Mouse (Mus musculus): ENCODE results near the gene Als2. TPM values are rescaled to one million over a fixed set of nuclear protein-coding genes. Genes with fewer than 3 reads are reported as not detected.

Als2 gene
- polyA plus RNA-seq, 1 experiment from 2014 or later = 10.3 TPM

DNA sequence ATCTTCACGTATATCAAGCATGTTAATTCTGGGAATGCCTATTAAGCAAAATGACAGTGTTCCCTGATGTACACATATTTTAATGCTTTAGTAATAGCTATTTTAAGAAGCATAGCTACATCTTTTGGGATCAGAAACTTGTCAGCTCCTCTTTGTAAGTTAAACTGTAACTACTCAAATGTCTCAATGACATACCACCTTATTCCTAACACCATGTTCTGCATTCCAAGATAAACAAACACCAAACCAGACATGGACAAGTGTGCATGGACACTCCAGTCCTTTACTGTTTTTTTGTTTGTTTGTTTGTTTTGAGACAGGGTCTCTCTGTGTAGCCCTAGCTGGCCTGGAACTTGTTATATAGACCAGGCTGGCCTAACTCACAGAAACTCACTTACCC is 28.7 kb downstream of the Als2 start:
- no peak overlapping the region for H3K9ac ChIP-seq
- no peaks in the 10 kb centered on the region for H3K27me3 ChIP-seq (replicated peaks)
- no peaks in the 10 kb centered on the region for H3K4me1 ChIP-seq
- no peak overlapping the region for H3K4me2 ChIP-seq
- no peak for ATAC-seq
- H3K27ac ChIP-seq = no peak overlapping the region
- no peaks in the 10 kb centered on the region for H3K9me3 ChIP-seq (replicated peaks)
- H3K4me3 ChIP-seq = no peak overlapping the region
- peaks cover 21% of the 10 kb centered on the region for H3K36me3 ChIP-seq
- WGBS (ENCODE audit: insufficient replicate concordance) = 87% methylated on average over 1 of the region's 1 CpGs

DNA sequence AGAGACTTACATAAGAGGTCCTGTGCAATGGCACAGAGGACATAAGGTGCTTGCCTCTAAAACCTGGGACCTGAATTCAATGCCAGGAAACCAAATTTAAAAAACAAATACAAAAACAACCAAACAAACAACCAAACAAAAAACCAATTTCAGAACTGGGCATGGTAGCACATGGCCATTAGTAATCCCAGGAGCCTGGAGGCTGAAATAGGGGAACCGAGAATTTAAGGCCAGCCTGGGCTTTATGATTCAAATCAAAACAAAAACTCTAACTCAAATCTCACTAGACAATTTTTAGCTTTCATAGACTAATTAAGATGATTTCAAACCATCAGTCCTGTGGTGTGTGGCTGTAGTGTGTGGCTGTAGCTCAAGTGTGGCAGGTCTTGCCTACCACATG is 32.5 kb downstream of the Als2 start:
- no peak overlapping the region for H3K9ac ChIP-seq
- H3K27me3 ChIP-seq (replicated peaks) = no peaks in the 10 kb centered on the region
- no peaks in the 10 kb centered on the region for H3K9me3 ChIP-seq (replicated peaks)
- peaks cover 33% of the 10 kb centered on the region; the same call in 1 of the 2 replicates for H3K36me3 ChIP-seq
- no peak overlapping the region for H3K4me2 ChIP-seq
- no peak for ATAC-seq
- H3K4me3 ChIP-seq = no peak overlapping the region
- whole genome bisulfite sequencing (ENCODE audit: insufficient replicate concordance) = 72% methylated on average over 1 of the region's 1 CpGs
- no peak overlapping the region for H3K27ac ChIP-seq
- H3K4me1 ChIP-seq = no peaks in the 10 kb centered on the region; the same call in 1 of the 2 replicates

GRCm38 (mm10) chr1:59202367-59202766 is 34.7 kb downstream of the Als2 start:
- Histone ChIP-seq H3K36me3 (peaks cover 37% of the 10 kb centered on the region), H3K4me2 (no peak overlapping the region), H3K27ac (0 out of 2 replicates have a peak overlapping the region, but pooled peaks have one; percentile 41), H3K9ac (no peak overlapping the region), H3K4me3 (no peak overlapping the region), H3K9me3 (replicated peaks) (no peaks in the 10 kb centered on the region), H3K27me3 (replicated peaks) (no peaks in the 10 kb centered on the region), H3K4me1 (no peaks in the 10 kb centered on the region; the same call in 1 of the 2 replicates)
- peak; percentile 35; the same call in 1 of the 2 replicates for ATAC-seq
- 80% methylated on average over 10 of the region's 10 CpGs for WGBS (ENCODE audit: insufficient replicate concordance)

- Histone ChIP-seq H3K4me2 (no peak overlapping the region), H3K36me3 (peaks cover 37% of the 10 kb centered on the region), H3K4me1 (no peaks in the 10 kb centered on the region; the same call in 1 of the 2 replicates), H3K9me3 (replicated peaks) (no peaks in the 10 kb centered on the region), H3K27ac (no peak overlapping the region), H3K9ac (no peak overlapping the region), H3K4me3 (no peak overlapping the region), H3K27me3 (replicated peaks) (no peaks in the 10 kb centered on the region)
- 65% methylated on average over 1 of the region's 1 CpGs for WGBS (ENCODE audit: insufficient replicate concordance)
- ATAC-seq = no peak
Observed at GRCm38 (mm10) chr1:59201561-59201960, 35.5 kb downstream of the Als2 start.

- ATAC-seq = no peak
- 73% methylated on average over 5 of the region's 5 CpGs for WGBS (ENCODE audit: insufficient replicate concordance)
- no peak overlapping the region for H3K27ac ChIP-seq
Observed at GRCm38 (mm10) chr1:59200960-59201359, 36.1 kb downstream of the Als2 start.

DNA sequence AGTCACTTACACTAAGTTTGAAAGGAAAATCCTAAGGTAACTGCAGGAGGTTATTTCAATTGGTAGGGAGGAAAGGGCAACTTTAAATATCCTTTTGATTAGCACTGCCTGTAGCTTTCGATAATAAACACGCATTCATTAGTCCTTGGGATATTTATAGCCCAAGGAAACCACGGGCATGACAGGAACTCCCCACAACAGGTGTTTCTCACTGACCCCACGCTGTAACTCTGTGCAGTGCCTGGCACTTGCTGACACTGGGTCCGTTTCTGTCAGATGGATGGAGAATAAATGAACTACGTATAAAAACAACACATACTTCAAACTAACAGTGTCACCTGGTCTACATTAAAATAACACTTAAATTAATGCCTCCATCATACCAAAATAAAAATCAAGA is 42.1 kb downstream of the Als2 start:
- Histone ChIP-seq H3K9ac (no peak overlapping the region), H3K27me3 (replicated peaks) (no peaks in the 10 kb centered on the region), H3K4me1 (no peaks in the 10 kb centered on the region), H3K4me2 (no peak overlapping the region), H3K27ac (no peak overlapping the region), H3K4me3 (no peak overlapping the region), H3K36me3 (peaks cover 60% of the 10 kb centered on the region), H3K9me3 (replicated peaks) (no peaks in the 10 kb centered on the region)
- 34% methylated on average over 6 of the region's 6 CpGs for WGBS (ENCODE audit: insufficient replicate concordance)
- ATAC-seq = no peak

More at GRCm38 (mm10) chr1:59200960-59201359, 36.1 kb downstream of the Als2 start:
- Histone ChIP-seq H3K27me3 (replicated peaks) (no peaks in the 10 kb centered on the region), H3K4me1 (no peaks in the 10 kb centered on the region; the same call in 1 of the 2 replicates), H3K4me3 (no peak overlapping the region), H3K9me3 (replicated peaks) (no peaks in the 10 kb centered on the region), H3K36me3 (peaks cover 40% of the 10 kb centered on the region), H3K4me2 (no peak overlapping the region), H3K9ac (no peak overlapping the region)

GRCm38 (mm10) chr1:59187786-59188185 is 49.2 kb downstream of the Als2 start:
- 78% methylated on average over 5 of the region's 5 CpGs for WGBS (ENCODE audit: insufficient replicate concordance)
- H3K4me2 ChIP-seq = no peak overlapping the region
- H3K9me3 ChIP-seq (replicated peaks) = no peaks in the 10 kb centered on the region
- no peak overlapping the region for H3K27ac ChIP-seq
- no peak for ATAC-seq
- no peaks in the 10 kb centered on the region for H3K27me3 ChIP-seq (replicated peaks)
- peaks cover 33% of the 10 kb centered on the region; the same call in 1 of the 2 replicates for H3K36me3 ChIP-seq
- H3K4me3 ChIP-seq = no peak overlapping the region
- H3K9ac ChIP-seq = no peak overlapping the region
- H3K4me1 ChIP-seq = peaks cover 4% of the 10 kb centered on the region; the same call in 1 of the 2 replicates

DNA sequence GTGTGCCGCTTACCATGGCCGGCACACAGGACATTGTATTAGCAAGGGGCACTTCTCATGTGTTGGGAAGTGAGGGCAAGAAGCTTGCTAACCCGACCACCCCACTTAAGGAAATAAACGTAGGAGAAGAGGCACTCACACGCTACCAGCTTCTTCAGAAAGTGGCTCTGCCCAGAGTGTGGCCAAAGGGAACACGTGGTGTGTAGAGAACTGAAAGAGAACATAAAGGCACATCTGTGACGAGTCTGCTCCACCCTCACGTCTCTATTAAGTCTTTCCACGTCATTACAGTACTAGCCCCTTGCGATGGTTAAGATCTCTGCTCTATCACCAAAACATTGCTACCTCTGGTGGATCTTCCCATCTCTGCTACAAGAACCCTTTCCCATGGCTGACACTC is 50.7 kb downstream of the Als2 start:
- Histone ChIP-seq H3K27me3 (replicated peaks) (no peaks in the 10 kb centered on the region), H3K9me3 (replicated peaks) (no peaks in the 10 kb centered on the region), H3K4me2 (no peak overlapping the region), H3K36me3 (peaks cover 35% of the 10 kb centered on the region; the same call in 1 of the 2 replicates), H3K4me1 (peaks cover 8% of the 10 kb centered on the region; the same call in 1 of the 2 replicates), H3K4me3 (no peak overlapping the region), H3K27ac (no peak overlapping the region), H3K9ac (no peak overlapping the region)
- 82% methylated on average over 10 of the region's 10 CpGs for WGBS (ENCODE audit: insufficient replicate concordance)
- ATAC-seq = no peak

GRCm38 (mm10) chr1:59185410-59185809 is 51.6 kb downstream of the Als2 start:
- peaks cover 34% of the 10 kb centered on the region; the same call in 1 of the 2 replicates for H3K36me3 ChIP-seq
- 78% methylated on average over 9 of the region's 9 CpGs for WGBS (ENCODE audit: insufficient replicate concordance)
- H3K4me3 ChIP-seq = no peak overlapping the region
- peaks cover 8% of the 10 kb centered on the region; the same call in 1 of the 2 replicates for H3K4me1 ChIP-seq
- no peaks in the 10 kb centered on the region for H3K9me3 ChIP-seq (replicated peaks)
- no peaks in the 10 kb centered on the region for H3K27me3 ChIP-seq (replicated peaks)
- H3K4me2 ChIP-seq = no peak overlapping the region
- H3K27ac ChIP-seq = no peak overlapping the region
- no peak overlapping the region for H3K9ac ChIP-seq
- no peak for ATAC-seq

DNA sequence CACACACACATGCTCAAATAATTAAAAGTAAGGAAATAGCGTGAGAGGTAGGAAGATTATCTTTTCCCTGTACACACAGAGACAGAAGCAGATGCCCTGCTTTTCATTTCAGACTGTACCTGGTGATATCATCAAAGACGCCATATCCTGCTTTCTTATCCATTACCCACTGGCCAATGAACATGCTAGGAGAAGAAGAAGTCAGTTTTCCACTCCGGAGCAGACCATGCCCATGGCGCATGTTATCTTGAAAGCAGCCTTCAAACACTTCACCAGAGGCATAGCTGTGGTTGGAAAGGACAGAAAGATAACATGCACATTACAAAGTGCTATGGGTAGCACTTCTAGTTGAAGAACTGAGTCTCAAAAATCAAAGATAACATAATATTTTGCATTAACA is 54.0 kb downstream of the Als2 start:
- H3K27me3 ChIP-seq (replicated peaks) = no peaks in the 10 kb centered on the region
- peaks cover 47% of the 10 kb centered on the region for H3K36me3 ChIP-seq
- peak overlapping the region; percentile 55; the same call in 1 of the 2 replicates for H3K27ac ChIP-seq
- no peak overlapping the region for H3K4me3 ChIP-seq
- 29% methylated on average over 4 of the region's 4 CpGs for WGBS (ENCODE audit: insufficient replicate concordance)
- H3K9me3 ChIP-seq (replicated peaks) = no peaks in the 10 kb centered on the region
- ATAC-seq = peak; percentile 68
- H3K4me2 ChIP-seq = no peak overlapping the region
- no peak overlapping the region for H3K9ac ChIP-seq
- H3K4me1 ChIP-seq = peaks cover 8% of the 10 kb centered on the region; the same call in 1 of the 2 replicates

DNA sequence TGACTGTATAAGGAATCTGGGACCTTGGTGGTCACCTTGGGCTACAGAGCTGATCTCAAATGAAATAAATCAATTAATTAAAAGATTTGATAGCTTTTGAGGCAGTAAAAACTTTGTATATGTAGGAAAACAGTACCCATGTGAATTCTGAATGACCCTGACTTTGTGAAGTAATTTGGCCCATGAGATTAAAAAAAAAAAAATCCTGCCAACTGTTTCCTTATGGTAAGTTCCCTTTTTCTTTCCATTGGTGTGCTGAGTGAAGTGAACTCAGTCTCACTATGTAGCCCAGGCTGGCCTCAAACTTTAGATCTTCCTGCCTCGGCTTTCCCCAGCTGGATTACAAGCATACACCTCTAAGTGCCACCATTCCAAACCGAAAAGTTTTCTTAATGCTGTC is 54.7 kb downstream of the Als2 start:
- ATAC-seq = no peak
- peaks cover 8% of the 10 kb centered on the region; the same call in 1 of the 2 replicates for H3K4me1 ChIP-seq
- 60% methylated on average over 2 of the region's 2 CpGs for WGBS (ENCODE audit: insufficient replicate concordance)
- no peak overlapping the region for H3K4me3 ChIP-seq
- H3K9ac ChIP-seq = no peak overlapping the region
- H3K4me2 ChIP-seq = no peak overlapping the region
- H3K27me3 ChIP-seq (replicated peaks) = no peaks in the 10 kb centered on the region
- H3K36me3 ChIP-seq = peaks cover 54% of the 10 kb centered on the region
- no peaks in the 10 kb centered on the region for H3K9me3 ChIP-seq (replicated peaks)
- peak overlapping the region; percentile 55; the same call in 1 of the 2 replicates for H3K27ac ChIP-seq

DNA sequence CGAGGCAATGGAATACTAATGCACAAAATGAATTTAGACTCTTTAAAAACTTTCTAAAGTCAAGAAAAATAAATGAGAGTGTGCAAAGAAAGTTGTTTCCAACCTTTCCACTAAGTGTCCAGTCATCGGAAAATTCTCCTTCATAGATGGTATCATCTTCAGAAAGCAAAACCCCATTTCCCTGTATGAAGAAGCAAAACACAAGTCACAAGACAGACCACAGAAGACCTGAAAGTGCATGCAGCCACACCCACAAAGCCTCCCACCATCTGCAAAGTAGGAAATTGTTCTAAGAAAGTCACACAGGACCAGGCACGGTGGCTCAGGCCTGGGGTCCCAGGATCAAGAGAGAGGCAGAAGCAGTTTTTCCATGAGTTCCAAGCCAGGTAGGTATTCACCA is 57.0 kb downstream of the Als2 start:
- H3K4me3 ChIP-seq = no peak overlapping the region
- no peaks in the 10 kb centered on the region for H3K9me3 ChIP-seq (replicated peaks)
- no peak overlapping the region for H3K4me2 ChIP-seq
- ATAC-seq = no peak
- no peaks in the 10 kb centered on the region for H3K27me3 ChIP-seq (replicated peaks)
- peaks cover 8% of the 10 kb centered on the region; the same call in 1 of the 2 replicates for H3K4me1 ChIP-seq
- H3K27ac ChIP-seq = no peak overlapping the region
- 67% methylated on average over 3 of the region's 3 CpGs for WGBS (ENCODE audit: insufficient replicate concordance)
- peaks cover 59% of the 10 kb centered on the region for H3K36me3 ChIP-seq
- no peak overlapping the region for H3K9ac ChIP-seq

DNA sequence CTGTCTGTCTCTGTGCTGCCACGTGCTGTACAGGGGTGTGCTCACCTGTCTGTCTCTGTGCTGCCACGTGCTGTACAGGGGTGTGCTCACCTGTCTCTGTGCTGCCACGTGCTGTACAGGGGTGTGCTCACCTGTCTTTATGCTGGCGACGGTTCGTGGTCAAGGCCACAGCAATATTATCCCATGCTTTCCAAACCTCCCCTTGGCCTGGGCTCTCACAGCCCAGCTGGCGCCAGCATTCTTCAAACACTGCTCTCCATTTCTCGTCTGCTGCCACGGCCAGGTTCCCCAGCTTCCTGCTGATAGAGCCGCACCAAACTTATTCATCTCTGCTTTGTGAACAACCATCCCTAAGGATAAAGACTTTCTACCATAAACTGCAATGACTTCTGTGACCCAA is 58.6 kb downstream of the Als2 start:
- ATAC-seq = no peak
- Histone ChIP-seq H3K4me3 (no peak overlapping the region), H3K27me3 (replicated peaks) (no peaks in the 10 kb centered on the region), H3K36me3 (peaks cover 53% of the 10 kb centered on the region), H3K9me3 (replicated peaks) (no peaks in the 10 kb centered on the region), H3K9ac (no peak overlapping the region), H3K27ac (no peak overlapping the region), H3K4me1 (peaks cover 11% of the 10 kb centered on the region), H3K4me2 (no peak overlapping the region)
- WGBS (ENCODE audit: insufficient replicate concordance) = 79% methylated on average over 10 of the region's 10 CpGs
